Mouse (Mus musculus): ENCODE data around the gene Zfp940. TPM values are rescaled to one million over a fixed set of nuclear protein-coding genes. Genes with fewer than 3 reads are reported as not detected.

The Zfp940 gene
- total RNA-seq, 1 experiment from 2014 or later: 1.4 TPM

DNA sequence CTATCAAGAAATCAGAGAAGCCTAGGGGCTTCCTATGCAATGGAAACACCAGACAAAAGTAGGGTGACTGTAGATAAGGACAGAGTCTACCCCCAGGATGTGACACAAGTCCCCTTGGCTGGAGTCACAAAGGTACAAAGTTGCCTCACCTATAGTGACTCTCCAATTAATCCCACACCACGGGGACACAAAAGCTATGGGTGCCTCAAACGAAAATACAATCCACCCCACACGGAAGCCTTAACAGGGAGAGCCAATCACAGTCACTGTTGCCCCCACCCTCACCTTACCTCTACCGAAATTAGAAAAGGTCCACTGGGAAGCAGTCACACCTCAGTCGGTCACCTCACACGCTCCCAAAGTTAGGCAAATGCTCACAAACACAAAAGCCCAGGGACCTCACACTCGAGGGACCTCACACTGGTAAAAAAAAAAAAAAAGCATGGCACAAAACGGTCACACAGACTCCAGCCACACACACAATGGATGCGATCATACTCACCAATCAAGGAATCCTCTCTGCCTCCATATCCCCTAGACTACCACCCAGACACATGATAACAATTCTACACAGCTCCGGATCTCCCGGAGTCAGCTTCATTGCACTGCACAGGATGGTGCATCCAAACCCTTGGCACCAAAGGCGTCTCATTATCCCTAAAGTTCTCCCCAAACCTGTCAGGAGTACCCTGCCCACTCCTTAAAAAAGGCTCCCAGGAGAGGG is 38.2 kb downstream of the Zfp940 start:
- no peak for ATAC-seq (replicated peaks; ENCODE audit: insufficient number of reproducible peaks, low FRiP score, low TSS enrichment, poor library complexity, severe bottlenecking)

DNA sequence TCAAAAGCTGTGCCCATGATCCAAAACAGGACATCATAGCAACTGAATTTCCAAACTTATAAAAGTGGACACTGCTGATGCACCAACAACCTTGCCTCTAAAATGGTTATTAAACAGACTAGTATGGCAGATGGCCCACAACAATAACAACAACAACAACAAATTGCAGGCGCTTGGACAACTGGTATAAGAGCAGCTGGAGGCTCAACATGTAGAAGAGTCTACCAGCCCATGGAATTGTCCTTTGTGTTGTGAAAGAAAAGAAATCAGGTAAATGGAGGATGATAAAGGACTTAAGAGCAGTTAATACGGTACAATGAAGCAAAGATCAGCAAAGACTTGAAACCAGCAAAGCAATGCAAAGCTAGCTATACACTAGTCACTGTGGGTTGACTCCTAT is 39.1 kb downstream of the Zfp940 start:
- no peak for ATAC-seq (replicated peaks; ENCODE audit: insufficient number of reproducible peaks, low FRiP score, low TSS enrichment, poor library complexity, severe bottlenecking)

GRCm38 (mm10) chr7:29812244-29812643 is 41.2 kb downstream of the Zfp940 start:
- no peak for ATAC-seq (replicated peaks; ENCODE audit: insufficient number of reproducible peaks, low FRiP score, low TSS enrichment, poor library complexity, severe bottlenecking)

DNA sequence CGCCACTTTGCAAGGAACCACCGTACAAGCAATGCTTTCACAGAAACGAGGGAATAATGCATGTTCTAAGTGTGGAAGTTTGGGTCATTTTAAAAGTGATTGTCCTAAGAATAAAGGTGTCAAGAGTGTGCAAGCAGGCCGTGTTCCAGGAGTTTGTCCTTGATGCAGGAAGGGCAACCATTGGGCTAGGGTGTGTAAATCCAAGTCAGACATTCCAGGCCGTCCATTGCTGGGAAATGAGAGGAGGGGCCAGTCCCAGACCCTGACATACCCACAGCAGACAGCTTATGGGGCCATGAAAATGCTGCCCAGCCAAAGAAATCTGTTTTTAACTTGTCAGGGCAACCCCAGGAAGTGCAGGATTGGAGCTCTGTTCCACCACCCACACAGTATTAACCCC is 46.4 kb downstream of the Zfp940 start:
- no peak for ATAC-seq (replicated peaks; ENCODE audit: insufficient number of reproducible peaks, low FRiP score, low TSS enrichment, poor library complexity, severe bottlenecking)

DNA sequence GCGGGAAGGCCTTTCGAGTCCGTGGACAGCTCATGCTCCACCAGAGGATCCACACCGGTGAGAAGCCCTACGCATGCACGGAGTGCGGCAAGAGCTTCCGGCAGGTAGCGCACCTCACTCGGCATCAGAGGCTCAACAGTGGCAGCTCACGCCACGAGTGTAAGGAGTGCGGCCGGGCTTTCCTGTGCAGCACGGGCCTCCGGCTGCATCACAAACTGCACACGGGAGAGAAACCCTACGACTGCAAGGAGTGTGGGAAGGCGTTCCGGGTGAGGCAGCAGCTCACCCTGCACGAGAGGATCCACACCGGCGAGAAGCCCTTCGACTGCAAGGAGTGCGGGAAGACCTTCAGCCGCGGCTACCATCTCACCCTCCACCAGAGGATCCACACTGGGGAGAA is 60.6 kb downstream of the Zfp940 start:
- ATAC-seq (replicated peaks; ENCODE audit: insufficient number of reproducible peaks, low FRiP score, low TSS enrichment, poor library complexity, severe bottlenecking): no peak

DNA sequence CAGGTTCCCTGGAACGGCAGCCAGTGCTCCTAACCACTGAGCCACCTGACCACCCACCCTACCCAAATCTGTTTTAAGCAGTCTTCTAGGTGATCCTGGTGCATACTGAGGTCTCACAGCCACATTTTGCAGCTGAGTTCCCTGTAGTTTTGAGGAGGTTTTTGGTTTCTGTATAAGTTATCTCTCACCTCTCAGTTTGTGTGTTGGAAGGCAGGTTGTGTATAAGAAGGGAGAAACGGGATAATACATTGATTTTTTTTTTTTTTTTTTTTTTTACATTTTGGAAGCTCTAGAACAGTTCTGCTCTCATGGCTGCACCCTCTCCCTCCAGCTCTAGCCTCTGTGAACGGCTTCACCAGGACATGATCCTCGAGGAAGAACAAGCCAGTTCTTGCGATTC is 67.6 kb downstream of the Zfp940 start:
- ATAC-seq (replicated peaks; ENCODE audit: insufficient number of reproducible peaks, low FRiP score, low TSS enrichment, poor library complexity, severe bottlenecking): no peak

DNA sequence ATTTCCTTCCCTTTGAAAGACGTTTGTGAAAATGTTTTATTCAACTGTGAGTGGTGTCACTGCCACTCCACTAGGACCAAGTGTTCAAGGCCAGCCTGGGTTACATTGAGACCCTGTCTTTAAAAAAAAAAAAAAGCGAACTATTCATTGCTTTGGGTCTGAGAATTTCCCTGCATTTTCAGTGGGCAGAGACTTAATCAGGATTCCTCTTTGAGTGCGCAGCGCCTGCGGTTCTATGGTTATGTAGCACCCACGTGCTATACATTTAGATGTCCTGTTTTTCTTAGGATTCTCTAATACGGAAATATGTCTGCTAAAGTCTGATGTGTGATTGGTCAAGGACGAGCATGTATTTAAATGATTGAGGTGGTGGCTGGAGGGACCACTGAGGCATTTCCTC is 68.4 kb downstream of the Zfp940 start:
- ATAC-seq (replicated peaks; ENCODE audit: insufficient number of reproducible peaks, low FRiP score, low TSS enrichment, poor library complexity, severe bottlenecking): no peak

DNA sequence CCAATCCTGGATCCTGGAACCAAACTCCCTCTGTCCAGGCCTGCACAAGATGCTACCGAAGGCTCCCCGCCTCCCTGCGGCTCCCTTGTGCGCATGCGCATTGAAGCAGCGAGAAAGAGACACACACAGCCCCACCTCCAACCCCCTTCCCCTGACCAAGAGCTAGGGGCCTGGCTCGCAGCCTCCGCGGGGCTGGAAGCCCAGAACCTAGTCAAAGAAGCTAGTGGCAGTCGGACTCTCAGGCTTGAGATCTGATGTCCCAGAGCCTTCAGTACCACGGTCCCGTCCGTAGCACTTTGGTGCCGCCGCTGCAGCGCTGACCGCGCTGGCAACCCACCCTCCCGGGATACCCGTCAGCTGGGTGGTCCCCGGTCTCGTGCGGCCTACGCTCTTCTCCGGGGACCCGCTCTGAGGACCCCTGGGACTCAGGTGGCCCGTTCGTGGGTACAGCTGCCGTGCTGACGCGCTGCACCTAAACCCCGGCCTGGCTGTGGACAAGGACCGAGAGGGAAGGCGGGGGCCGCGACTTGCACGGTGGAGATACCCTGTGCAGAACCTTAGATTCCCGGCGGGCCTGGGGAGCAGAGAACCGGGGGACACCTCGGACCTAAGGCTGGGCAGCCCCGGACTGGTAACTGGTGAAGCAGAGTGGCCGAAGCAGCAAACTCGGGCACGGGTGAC is 69.5 kb downstream of the Zfp940 start, which contains the start of gene Zfp30:
Gene Zfp30, plus strand, starts transcription at position 128 of the 681 bp plus-strand sequence.
- no peak for ATAC-seq (replicated peaks; ENCODE audit: insufficient number of reproducible peaks, low FRiP score, low TSS enrichment, poor library complexity, severe bottlenecking)

Other genes with a start within 250 kb of the Zfp940 start
- gene Catsperg2, start 126.6 kb downstream of the Zfp940 start, total RNA-seq (2017): not detected in 3 replicates
- 16.1 to 22.3 TPM (median 18.1 TPM) in 3 replicates for gene Zfp84, start 85.1 kb downstream of the Zfp940 start, total RNA-seq (2017)
- 0.39 TPM in 1 of 3 replicates, not detected in the others for gene Zfp30, start 69.7 kb downstream of the Zfp940 start, total RNA-seq (2017)
- 10.2 to 18.4 TPM (median 11.5 TPM) in 3 replicates for gene Zfp790, start 37.6 kb downstream of the Zfp940 start, total RNA-seq (2017)
- gene Zfp420, start 6.3 kb upstream of the Zfp940 start, total RNA-seq (2017): 1.8 to 7.7 TPM (median 4.7 TPM) in 3 replicates
- 4.4 to 8.6 TPM (median 5.5 TPM) in 3 replicates for gene Zfp27, start 52.9 kb upstream of the Zfp940 start, total RNA-seq (2017)
- gene Zfp383, start 54.6 kb upstream of the Zfp940 start, total RNA-seq (2017): 0.95 to 2.2 TPM in 2 of 3 replicates, not detected in the other
- gene Zfp74, start 100.4 kb upstream of the Zfp940 start, total RNA-seq (2017): 2.3 to 8.2 TPM (median 3.1 TPM) in 3 replicates
- 25.8 to 32.8 TPM (median 32.4 TPM) in 3 replicates for gene Zfp568, start 130.3 kb upstream of the Zfp940 start, total RNA-seq (2017)
- gene Zfp14, start 197.7 kb upstream of the Zfp940 start, total RNA-seq (2017): 0.85 to 3.6 TPM (median 1.7 TPM) in 3 replicates
- 3.8 to 9.1 TPM (median 4.3 TPM) in 3 replicates for gene Zfp82, start 219.2 kb upstream of the Zfp940 start, total RNA-seq (2017)
- gene Gm26920, start 236.7 kb upstream of the Zfp940 start, total RNA-seq (2017): not detected in 3 replicates
- 0.43 to 3.1 TPM in 2 of 3 replicates, not detected in the other for gene Zfp566, start 236.9 kb upstream of the Zfp940 start, total RNA-seq (2017)
- gene Zfp260, start 241.1 kb upstream of the Zfp940 start, total RNA-seq (2017): 12.9 to 53.8 TPM (median 19.3 TPM) in 3 replicates

Measured in monocyte, adult 5-6 weeks (primary cell).